Mouse (Mus musculus) left cerebral cortex, postnatal 25 days (tissue): ENCODE results near the gene Gnai3. TPM values are rescaled to one million over a fixed set of nuclear protein-coding genes. Genes with fewer than 3 reads are reported as not detected.

Experiments
- DNase-seq, 2 experiments: peaks; one replicate each; pipeline ENCODE4 v3.0.0; 2022; ENCODE audit warnings: low spot score in 2 of 2, mixed read lengths in 1 of 2
- intact Hi-C: fragments of 180-260 bp; cut with DNase I; formaldehyde crosslinking; loops from one replicate; pipeline ENCODE4 v1.15.1; 2025
- total RNA-seq, 2 experiments: library from RNA; stranded (reverse); gene quantifications; 2 replicates each; pipeline ENCODE4 v1.2.3; 2021

Gene Gnai3
- total RNA-seq, 2 experiments from 2014 or later, result 25.6 to 27.7 TPM

GRCm38 (mm10) chr3:108062648-108063047, 83.3 kb downstream of the Gnai3 start:
- intact Hi-C loops, result loop anchor here (5.0 kb wide), 3 partner anchors 115 to 365 kb away; partner anchors contain the start of gene Ahcyl1

DNA sequence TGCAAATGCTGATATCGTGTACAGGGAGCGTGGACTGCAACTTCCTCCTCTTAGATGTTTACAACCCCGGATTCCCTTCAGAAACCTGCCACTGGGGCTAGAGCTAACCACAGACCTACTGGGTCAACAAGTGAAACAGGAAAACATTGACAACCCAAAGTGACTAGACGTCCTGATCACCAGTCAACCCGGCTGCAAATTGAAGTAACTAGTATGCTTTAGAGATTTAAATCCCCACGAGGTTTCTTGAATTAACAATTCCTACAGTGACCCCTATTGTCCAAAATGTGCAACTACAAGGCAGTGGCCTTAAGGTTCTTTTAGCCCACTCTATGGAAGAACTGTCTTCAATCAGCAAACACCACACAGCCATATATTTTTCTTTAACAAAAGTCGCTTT, 84.5 kb downstream of the Gnai3 start:
- intact Hi-C loops, result loop anchor here (1.0 to 5.0 kb wide), 4 partner anchors 114 to 364 kb away; partner anchors contain the start of gene Ahcyl1
- peak; percentile 49 to 70 for DNase-seq

More at GRCm38 (mm10) chr3:108062648-108063047, 83.3 kb downstream of the Gnai3 start:
- no peak for DNase-seq

Other genes with a start within 250 kb of the Gnai3 start
- 10 to 100 TPM; 89.9 to 93.5 TPM for gene Gstm7, start 214.3 kb downstream of the Gnai3 start, total RNA-seq
- 1 to 10 TPM; 4.0 to 5.0 TPM for gene Gstm6, start 202.4 kb downstream of the Gnai3 start, total RNA-seq
- gene Gstm3, start 176.9 kb downstream of the Gnai3 start, total RNA-seq, result not detected
- gene Gstm2, start 159.7 kb downstream of the Gnai3 start, total RNA-seq, result 1 to 10 TPM; 3.1 to 4.3 TPM
- gene Gstm1, start 128.2 kb downstream of the Gnai3 start, total RNA-seq, result 100 to 1,000 TPM; 225 to 239 TPM
- gene Gstm4, start 101.3 kb downstream of the Gnai3 start, total RNA-seq, result 10 to 100 TPM in 1 of 2 experiments, 1 to 10 TPM in 1; 9.1 to 10.7 TPM
- gene Ampd2, start 59.5 kb downstream of the Gnai3 start, total RNA-seq, result 10 to 100 TPM; 48.1 to 50.3 TPM
- gene Gnat2, start 53.4 kb downstream of the Gnai3 start, total RNA-seq, result not detected
- gene Gpr61, start 8.7 kb upstream of the Gnai3 start, total RNA-seq, result 10 to 100 TPM; 18.1 to 19.4 TPM
- gene Amigo1, start 40.2 kb upstream of the Gnai3 start, total RNA-seq, result 10 to 100 TPM; 68.7 to 72.9 TPM
- 10 to 100 TPM; 17.4 to 17.9 TPM for gene Cyb561d1, start 55.1 kb upstream of the Gnai3 start, total RNA-seq
- gene Atxn7l2, start 64.8 kb upstream of the Gnai3 start, total RNA-seq, result 10 to 100 TPM; 24.0 to 24.2 TPM
- gene Sypl2, start 80.5 kb upstream of the Gnai3 start, total RNA-seq, result 1 to 10 TPM; 1.3 to 1.9 TPM
- gene Psma5, start 110.8 kb upstream of the Gnai3 start, total RNA-seq, result 10 to 100 TPM; 73.8 to 88.5 TPM
- gene Sort1, start 137.9 kb upstream of the Gnai3 start, total RNA-seq, result 100 to 1,000 TPM; 293 to 302 TPM
- under 1 TPM; 0.25 to 0.85 TPM for gene Mybphl, start 218.8 kb upstream of the Gnai3 start, total RNA-seq
- 10 to 100 TPM; 12.9 to 18.6 TPM for gene Psrc1, start 237.7 kb upstream of the Gnai3 start, total RNA-seq